Mouse (Mus musculus) brain, embryonic 18.5 days (tissue): ENCODE results near the gene Disc1.
A peak's percentile ranks its signal among the peaks of the same experiment; 100 is the strongest.

Experiments used
- DNase-seq: peaks from one replicate; pipeline ENCODE4 v3.0.0-alpha.2; 2012; ENCODE audit warnings: low read depth, low spot score

Disc1 gene

DNA sequence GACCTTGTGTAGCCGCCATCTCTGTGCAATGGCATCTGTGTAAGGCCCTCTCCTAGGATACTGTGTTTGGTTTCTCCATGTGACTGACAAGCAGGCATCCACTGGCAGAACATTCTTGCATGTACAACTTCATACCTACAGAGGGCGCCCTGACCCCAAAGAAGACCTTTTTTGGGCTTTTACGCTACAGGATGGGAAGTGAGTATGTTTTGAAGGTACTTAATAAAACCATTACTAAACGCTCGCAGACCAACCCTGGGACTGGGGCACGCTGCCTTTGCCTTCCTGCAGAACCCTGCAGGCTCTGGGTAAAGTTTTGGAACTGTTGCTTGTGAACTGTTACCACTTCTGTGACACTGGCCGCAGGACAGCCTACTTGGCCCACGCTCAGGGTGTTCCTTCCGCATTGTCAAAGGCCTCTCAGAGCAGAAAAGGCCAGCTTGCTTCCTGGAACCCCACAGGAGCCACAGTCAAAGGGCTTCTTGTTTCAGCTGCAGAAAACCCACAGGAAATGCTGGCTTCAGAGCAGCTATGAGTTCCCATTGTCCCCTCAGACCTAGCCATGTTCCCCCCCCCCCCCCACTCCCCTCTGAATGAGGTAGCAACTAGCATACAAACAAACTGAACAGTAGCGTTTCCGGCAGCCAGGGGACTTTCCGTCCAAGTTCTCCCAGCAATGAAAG, 13.1 kb downstream of the Disc1 start:
- peak; percentile 64 for DNase-seq

- DNase-seq, result no peak
These were observed 13.6 kb downstream of the Disc1 start for GRCm38 (mm10) chr8:125067596-125067960.

- no peak for DNase-seq
These were observed 14.3 kb downstream of the Disc1 start for GRCm38 (mm10) chr8:125068146-125068905.

- DNase-seq, result no peak
These were observed 15.3 kb downstream of the Disc1 start for GRCm38 (mm10) chr8:125069304-125069703.

DNA sequence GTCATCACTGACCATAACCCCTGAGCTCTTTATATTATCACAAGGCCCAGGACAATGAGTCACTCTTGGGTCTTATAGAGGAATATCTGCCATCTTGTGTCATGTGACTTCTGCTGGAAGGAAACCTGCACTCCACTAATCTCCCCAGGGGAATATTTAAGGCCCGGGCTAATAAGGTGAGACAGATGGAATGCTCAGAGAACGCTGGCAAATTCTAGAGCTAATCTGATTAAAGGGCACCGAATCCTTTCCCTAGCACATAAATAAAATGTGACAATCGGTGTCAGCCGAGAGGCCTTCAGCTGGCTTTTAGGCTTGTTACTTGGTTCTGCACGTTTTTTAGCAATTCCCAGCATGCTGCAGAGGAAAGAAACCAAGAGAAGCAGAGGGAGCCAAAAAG, 15.7 kb downstream of the Disc1 start:
- no peak for DNase-seq

DNA sequence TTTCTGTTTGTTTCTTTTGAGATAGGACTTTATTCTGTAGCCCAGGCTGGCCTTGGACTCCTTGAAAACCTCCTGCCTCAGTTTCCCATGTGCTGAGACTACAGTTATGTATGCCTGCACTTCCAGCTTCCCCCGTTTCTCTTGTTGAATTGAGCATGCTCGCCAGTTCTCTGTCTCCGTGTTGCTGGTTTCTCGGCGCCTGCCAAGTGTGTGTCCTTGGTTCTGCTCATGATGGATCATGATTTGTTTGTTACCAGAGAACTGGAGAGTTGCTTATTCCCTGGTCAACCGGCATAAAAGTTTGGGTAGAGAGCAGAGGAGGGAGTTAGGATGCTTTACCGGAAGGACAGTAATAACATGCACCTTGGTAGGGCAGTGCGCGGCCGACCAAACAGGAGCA, 20.1 kb downstream of the Disc1 start:
- no peak for DNase-seq

DNA sequence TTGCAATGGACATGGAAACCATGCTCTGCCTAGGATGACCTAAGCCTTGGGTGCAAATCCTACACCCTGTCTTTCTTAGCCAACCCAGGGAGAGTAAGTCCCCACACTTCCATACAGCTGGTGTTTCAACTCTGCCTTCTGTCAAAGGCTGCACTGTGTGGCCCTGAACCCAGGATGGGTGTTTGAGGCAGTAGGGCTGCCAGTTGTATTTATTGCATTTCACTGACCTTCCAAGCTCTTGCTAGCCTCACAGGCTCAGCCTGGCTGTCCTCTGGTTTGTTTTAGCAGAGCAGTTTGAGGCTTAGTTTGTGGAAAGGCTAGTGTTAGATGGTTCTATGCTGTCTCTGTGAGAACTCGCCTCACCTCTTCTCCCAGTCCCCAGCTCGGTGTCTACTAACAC, 20.6 kb downstream of the Disc1 start:
- DNase-seq, result no peak

DNA sequence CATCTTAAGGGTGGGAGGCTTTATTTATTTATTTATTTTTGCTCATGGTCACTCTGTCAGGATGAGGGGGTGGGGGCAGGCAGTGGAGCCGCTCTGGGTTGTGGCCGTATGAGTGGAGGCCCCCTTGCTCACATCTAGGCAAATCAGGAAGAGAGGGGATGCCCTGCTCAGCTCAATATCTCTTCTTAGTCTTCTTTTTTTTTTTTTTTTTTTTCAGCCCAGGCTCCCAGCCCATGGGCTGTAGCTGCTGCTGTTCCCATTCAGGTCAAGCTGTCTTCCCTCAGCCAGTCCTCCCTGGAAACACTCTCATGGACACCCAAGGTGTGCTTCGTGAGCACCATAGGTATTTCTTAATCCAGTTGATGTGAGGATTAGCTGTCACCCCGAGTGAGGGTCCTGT, 21.4 kb downstream of the Disc1 start:
- no peak for DNase-seq

DNA sequence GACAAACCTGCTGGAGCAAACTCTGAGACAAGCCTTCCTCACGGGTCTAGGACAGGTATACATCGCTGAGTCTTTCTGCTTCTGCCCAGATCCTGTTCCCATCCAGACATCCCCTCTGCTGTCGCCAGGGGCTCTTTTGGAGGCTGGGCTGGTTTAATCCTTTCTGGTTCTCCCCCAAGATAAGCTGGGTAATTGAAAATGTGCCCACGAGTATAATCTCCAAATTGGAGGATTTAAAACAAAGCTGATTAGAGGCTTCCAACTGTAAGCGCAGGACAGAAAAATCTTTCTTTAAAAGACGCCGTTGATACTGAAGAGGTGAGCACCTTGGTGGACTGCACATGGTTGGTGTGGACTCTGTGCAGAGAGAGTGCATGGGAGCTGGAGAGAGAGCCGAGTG, 23.3 kb downstream of the Disc1 start:
- DNase-seq, result no peak

DNA sequence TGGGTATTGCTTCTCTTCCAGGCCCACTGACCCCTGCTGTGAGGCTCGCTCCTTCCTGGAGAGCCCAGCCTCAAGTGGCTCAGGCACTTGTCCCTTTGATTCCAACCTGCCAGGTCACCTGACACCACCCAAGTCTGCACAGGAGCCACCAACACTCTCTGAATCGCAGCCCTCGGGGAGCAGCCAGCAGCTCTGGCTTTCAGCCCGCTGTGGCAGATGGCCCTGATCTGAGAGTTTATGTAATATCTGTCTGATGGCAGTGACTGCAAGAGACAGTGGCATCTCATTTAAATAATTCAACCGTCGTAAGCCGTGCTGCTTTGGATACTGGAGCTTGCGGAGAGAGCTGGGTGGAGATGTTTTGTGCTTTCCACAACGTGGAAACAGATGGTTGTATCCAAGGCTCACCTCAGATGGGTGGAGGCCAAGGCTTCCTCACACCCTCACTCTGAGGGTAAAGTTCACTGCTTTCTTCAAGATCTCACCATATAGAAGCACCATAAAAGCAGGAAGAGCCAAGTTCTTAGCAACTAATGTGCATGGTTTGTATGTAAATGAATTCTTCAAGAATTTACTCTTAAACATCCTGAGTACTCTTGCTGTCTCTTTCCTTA, 24.9 kb downstream of the Disc1 start:
- DNase-seq, result no peak

DNA sequence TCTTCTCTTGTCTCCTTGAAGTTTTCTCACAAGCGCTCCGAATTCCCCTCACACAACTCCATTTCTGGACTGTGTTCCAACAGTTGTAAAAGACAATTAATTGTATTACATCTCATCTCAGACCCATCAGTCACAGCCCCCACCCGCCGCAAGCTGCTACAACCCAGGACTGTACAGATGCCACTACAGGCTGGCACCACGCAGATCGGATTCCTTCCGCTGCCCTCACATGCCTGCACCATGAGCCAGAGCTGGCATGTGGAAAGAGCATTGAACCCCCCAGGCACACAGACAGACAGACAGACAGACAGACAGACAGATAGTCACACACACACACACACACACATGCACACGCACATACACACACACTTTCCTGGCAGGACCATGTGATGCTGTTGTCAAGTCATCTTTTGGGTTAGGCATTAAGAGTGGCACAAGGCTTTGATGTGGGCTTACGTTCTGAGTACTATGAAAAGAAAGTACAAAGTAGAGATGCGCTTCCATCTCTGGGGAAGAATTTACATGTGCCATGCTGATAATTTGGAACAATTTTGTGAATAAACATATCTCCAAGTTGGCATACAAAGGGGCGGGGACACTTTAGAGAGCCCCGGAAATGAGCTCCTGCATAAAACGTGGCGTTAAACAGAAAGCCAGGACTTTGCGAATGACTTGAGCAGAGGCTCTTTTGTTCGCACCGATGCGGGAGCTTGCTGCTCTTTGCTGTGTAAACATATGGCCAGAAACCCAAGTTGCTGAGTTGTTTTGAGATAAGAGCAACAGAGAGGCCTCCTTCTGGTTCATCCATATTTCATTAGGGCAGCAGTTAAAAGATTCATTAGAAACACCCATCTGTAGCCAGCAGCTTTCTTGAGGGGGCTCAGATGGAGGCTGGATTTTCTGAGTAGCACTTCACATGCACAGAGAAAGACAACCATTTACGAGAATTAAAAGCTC, 26.7 kb downstream of the Disc1 start:
- DNase-seq, result peak; percentile 45

- DNase-seq, result no peak
These were observed 29.8 kb downstream of the Disc1 start for GRCm38 (mm10) chr8:125083746-125084145.

DNA sequence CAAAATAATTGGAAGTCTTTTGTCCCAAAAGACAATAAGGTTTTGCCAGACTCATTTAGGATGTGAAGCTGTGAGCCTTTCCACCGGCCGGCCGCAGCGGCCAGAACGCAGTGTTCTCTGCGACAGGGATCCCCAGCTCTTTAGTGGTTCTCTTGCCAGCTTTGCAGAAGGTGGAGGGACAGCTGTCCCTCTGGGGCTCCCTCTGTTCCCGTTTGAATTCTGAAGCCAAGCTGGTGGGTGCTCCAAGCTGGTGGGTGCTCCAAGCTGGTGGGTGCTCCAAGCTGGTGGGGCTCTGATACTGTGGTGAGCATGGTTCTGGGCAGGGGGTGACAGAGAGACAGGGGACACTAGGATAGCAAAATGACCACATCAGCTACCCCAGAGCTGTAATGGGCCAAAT, 30.5 kb downstream of the Disc1 start:
- DNase-seq, result no peak

DNA sequence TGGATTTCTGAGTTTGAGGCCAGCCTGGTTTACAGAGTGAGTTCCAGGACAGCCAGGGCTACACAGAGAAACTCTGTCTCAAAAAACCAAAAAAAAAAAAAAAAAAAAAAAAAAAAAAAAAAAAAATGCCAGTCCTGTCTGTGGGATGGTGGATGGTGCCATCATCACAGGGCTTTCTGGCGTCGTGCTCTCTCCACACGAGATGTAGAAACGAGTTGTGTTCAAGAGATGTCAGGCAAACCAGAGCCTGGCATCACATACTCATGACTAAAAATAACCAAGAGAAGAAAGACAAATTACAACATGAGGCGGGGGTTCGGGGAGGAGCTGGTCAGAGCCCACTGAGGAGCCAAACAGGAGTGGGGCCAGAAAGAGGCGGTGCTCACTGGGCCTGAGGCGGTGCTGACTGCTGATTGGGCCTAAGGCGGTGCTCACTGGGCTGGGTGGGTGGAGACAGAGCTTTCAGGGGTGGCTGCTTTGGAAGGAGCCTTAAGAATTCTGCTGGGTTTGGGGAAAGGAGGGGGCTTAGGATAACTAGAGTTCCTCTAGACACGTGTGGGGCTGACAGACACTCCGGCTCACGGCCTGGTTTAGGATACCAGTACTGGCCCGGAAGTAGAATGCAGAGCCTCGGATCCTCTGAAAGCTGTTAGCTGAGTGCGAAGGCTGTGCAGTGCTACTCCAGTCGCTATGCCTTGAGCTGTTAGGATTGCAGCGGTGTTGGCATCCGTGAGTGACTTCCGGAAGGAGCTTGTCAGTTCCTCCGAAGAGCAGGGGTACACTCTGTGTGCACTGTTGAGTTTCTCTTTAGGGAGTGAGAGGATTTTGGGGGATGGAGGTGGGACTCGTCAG, 37.1 kb downstream of the Disc1 start:
- peak; percentile 45 for DNase-seq

GRCm38 (mm10) chr8:125097140-125097539, 43.1 kb downstream of the Disc1 start:
- no peak for DNase-seq

DNA sequence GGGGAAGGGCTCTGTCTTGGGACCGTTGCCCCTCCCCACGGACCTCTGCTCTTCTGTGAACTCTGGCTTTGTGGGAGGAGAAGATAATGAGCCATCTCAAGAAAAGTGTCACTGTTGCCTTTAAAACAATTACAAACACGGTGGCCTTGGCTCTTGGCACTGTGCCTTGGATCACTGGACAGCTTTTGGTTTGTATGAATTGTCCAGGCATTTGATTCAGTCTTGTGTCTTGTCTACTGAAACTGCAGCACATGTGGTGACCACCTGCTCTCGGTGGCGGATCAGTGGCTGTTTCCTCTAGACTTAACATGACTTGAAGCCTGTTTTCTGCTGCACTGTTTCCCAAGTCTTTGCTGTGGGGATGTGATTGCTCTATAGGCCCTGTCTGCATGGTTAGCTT, 44.1 kb downstream of the Disc1 start:
- no peak for DNase-seq

GRCm38 (mm10) chr8:125102303-125102702, 48.3 kb downstream of the Disc1 start:
- no peak for DNase-seq

GRCm38 (mm10) chr8:125113171-125113570, 59.2 kb downstream of the Disc1 start:
- no peak for DNase-seq

DNA sequence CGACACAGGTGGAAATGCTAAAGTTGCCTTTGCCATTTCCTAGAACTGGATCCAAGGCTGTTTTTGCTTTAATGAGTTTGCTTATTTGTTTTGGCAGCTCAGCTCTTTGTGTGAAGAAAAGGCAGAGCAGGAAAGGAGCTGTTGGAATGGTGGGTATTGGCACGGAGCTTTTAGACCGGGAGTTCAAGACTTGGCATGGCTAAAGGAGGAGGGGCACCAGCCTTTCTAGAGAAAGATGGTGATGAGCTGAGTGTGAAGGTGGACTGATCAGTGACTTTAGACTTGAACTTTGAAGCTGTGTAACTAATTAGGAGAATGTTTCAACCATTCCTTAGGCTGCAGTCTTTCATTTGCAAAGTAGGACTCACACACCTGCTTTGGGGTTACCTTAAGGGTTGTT, 59.8 kb downstream of the Disc1 start:
- no peak for DNase-seq

DNA sequence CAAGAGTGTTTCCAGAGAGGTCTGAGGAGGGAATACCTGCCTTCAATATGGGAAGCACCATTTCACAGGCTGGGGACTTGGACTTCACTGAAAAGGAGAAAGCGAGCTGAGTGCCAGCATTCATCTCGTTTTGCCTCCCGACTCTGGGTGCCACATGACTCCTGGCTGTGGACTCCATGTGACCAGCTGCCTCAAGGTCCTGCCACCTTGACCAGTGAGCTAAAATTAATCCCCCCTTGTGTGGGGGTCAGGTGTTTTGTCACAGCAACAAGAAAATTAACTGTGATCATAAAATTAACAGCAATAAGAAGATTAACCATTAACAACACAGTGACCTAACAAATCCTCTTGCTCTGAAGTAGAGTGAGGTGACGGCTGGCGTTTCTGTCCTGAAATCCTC, 61.3 kb downstream of the Disc1 start:
- no peak for DNase-seq

DNA sequence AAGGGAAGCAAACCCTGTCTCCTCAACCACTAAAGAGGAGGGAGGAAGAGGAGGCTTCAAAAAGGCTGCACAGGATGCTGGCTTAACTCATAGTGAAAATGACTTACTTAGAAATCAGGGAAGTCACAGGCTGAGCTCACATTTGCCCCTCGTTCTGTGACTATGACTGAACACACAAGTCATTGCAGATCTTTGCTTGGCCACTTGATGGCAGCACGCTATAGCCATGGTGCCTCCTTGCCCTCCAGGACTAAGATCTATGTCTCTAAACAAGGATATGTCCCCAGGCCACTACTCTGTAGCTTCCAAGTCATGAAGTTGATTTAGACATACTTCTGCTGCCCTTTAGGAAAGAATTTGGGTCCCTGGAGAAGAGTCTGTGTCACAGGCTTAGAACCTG, 62.6 kb downstream of the Disc1 start:
- DNase-seq, result no peak
